Mouse (Mus musculus) left cerebral cortex, adult 9 months (tissue): ENCODE measurements at regions not wholly inside any gene's neighbourhood (a gene's known extent, or its start where the extent isn't known, plus 50 kb on each side); places are given as distances from the start of the nearest gene placed in this dataset.

Source experiments
- DNase-seq, 2 experiments: peaks; one replicate each; pipeline ENCODE4 v3.0.0; 2022; ENCODE audit warnings: low spot score in 2 of 2

GRCm38 (mm10) chr9:84408260-84409203 is 483.6 kb downstream of the Bckdhb start:
- peak in 1 of 2 experiments; percentile 2 for DNase-seq
